Mouse (Mus musculus): ENCODE data around the gene Gnat1.

Gnat1 gene

DNA sequence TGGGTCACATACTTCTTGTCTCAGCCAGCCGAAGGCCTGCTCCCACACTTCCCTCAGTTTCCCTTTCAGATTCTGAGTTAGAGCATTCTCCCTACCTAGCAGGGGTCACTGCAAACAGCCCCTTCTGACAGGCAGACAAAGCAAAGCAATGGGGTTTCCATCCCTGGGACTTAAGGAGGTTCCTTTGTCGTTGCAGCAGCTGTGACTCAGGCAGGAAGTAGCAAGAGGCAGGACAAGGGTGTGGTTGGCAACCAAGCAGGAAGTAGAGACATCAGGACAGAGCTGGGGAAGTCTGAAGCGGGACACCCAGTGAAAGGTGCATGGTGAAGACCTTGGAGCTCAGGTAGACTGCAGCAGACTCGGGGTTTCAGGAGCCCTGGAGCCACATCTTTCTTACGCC is 55.0 kb downstream of the Gnat1 start:
- peak; percentile 65 for DNase-seq
